Mouse (Mus musculus) heart, embryonic 14.5 days (tissue): ENCODE results near the gene Strip2. TPM values are rescaled to one million over a fixed set of nuclear protein-coding genes. Genes with fewer than 3 reads are reported as not detected.

Experiments
- ATAC-seq: fragments of 200-750 bp; cut with Nextera tagmentation; 2 replicates; pipeline ENCODE4 v1.8.0; 2017; ENCODE audit warnings: low read depth, moderate TSS enrichment; ENCODE audit not compliant: insufficient number of reproducible peaks, insufficient read depth, low FRiP score
- H3K27ac ChIP-seq, 2 experiments: fragments of 200-500 bp in 1 of 2; fragments of 300-500 bp in 1 of 2; sonication (generic) in 1 of 2; replicated peaks in 1 of 2; 2 replicates each; pipeline ENCODE4 v1.5.1; 2012 to 2014; ENCODE audit warnings: low read depth in 2 of 2, low read length in 2 of 2, control low read depth in 1 of 2, mild to moderate bottlenecking in 1 of 2, mixed read lengths in 1 of 2; ENCODE audit not compliant: control insufficient read depth in 1 of 2, insufficient read depth in 1 of 2
- H3K27me3 ChIP-seq: fragments of 300-500 bp; sonication (generic); 2 replicates; pipeline ENCODE4 v1.6.1; 2014; ENCODE audit warnings: mild to moderate bottlenecking, low read length, control low read depth; ENCODE audit not compliant: control insufficient read depth, insufficient read depth
- H3K36me3 ChIP-seq: fragments of 300-500 bp; sonication (generic); 2 replicates; pipeline ENCODE4 v1.6.1; 2014; ENCODE audit warnings: mild to moderate bottlenecking, control low read depth, low read length, mixed read lengths; ENCODE audit not compliant: control insufficient read depth, insufficient read depth
- H3K4me1 ChIP-seq, 2 experiments: fragments of 200-500 bp in 1 of 2; fragments of 300-500 bp in 1 of 2; sonication (generic) in 1 of 2; 2 replicates each; pipeline ENCODE4 v1.6.1; 2012 to 2014; ENCODE audit warnings: low read length in 2 of 2, control low read depth in 1 of 2, mixed read lengths in 1 of 2; ENCODE audit not compliant: control insufficient read depth in 2 of 2, insufficient read depth in 2 of 2
- H3K4me2 ChIP-seq: fragments of 300-500 bp; sonication (generic); 2 replicates; pipeline ENCODE4 v1.6.1; 2014; ENCODE audit warnings: mild to moderate bottlenecking, low read length
- H3K4me3 ChIP-seq, 2 experiments: fragments of 200-500 bp in 1 of 2; fragments of 300-500 bp in 1 of 2; sonication (generic) in 1 of 2; 2 replicates each; pipeline ENCODE4 v1.5.1; 2012 to 2014; ENCODE audit warnings: low read length in 2 of 2, mild to moderate bottlenecking in 2 of 2, control low read depth in 1 of 2, low read depth in 1 of 2, moderate library complexity in 1 of 2; ENCODE audit not compliant: control insufficient read depth in 1 of 2, insufficient read depth in 1 of 2
- H3K9ac ChIP-seq: fragments of 300-500 bp; sonication (generic); 2 replicates; pipeline ENCODE4 v1.6.1; 2014; ENCODE audit warnings: mild to moderate bottlenecking, low read length
- H3K9me3 ChIP-seq: fragments of 300-500 bp; sonication (generic); 2 replicates; pipeline ENCODE4 v1.6.1; 2016; ENCODE audit warnings: low read length, control low read depth; ENCODE audit not compliant: control insufficient read depth
- WGBS: fragments of 180-500 bp; shearing (Covaris S2); extraction: QIAGEN DNeasy Blood & Tissue Kit; methylation state at CpG from one replicate; pipeline ENCODE4 v1.1.7; 2014; 5-methylcytosine and 5-hydroxymethylcytosine counted together
- microRNA-seq: library from miRNA; unstranded; fragments of <30 nt; microRNA quantifications from one replicate; pipeline ENCODE4, GENCODE M21; 2016
- polyA plus RNA-seq: library from polyadenylated mRNA; unstranded; fragments of >200 nt; fragmentation: Nextera tagmentation; extraction: Ambion mirVana; gene quantifications from 2 replicates; pipeline ENCODE4 v1.2.1, GENCODE M21; 2014

Strip2 gene
- polyA plus RNA-seq, 1 experiment from 2014 or later = 67.0 TPM

- Histone ChIP-seq H3K4me1 (no peaks in the 10 kb centered on the region), H3K36me3 (no peaks in the 10 kb centered on the region), H3K4me2 (no peak overlapping the region), H3K9me3 (no peaks in the 10 kb centered on the region), H3K9ac (no peak overlapping the region), H3K4me3 (no peak overlapping the region), H3K27ac (no peak overlapping the region), H3K27me3 (no peaks in the 10 kb centered on the region)
- ATAC-seq = no peak
- WGBS = 88% methylated on average over 1 of the region's 1 CpGs
These were observed 89.0 kb downstream of the Strip2 start for GRCm38 (mm10) chr6:30005851-30006250.

GRCm38 (mm10) chr6:30009204-30009603 lies 92.4 kb downstream of the Strip2 start:
- H3K9ac ChIP-seq = no peak overlapping the region
- no peaks in the 10 kb centered on the region for H3K9me3 ChIP-seq
- H3K27ac ChIP-seq = no peak overlapping the region
- no peak overlapping the region for H3K4me3 ChIP-seq
- H3K4me2 ChIP-seq = no peak overlapping the region
- no peaks in the 10 kb centered on the region for H3K4me1 ChIP-seq
- no peaks in the 10 kb centered on the region for H3K36me3 ChIP-seq
- no peaks in the 10 kb centered on the region for H3K27me3 ChIP-seq
- ATAC-seq = no peak
- 72% methylated on average over 7 of the region's 7 CpGs for WGBS

Small RNA genes lying within 50 kb of the gene (microRNA-seq; reads per million reads assigned to microRNA genes)
- gene Gm23049 = not detected

Other genes with a start within 250 kb of the Strip2 start
- 2.4 and 3.2 TPM in 2 replicates for gene Tspan33, start 222.8 kb upstream of the Strip2 start, polyA plus RNA-seq
- gene Smo, start 181.5 kb upstream of the Strip2 start, polyA plus RNA-seq = 18.8 and 22.1 TPM in 2 replicates
- 10.5 and 11.7 TPM in 2 replicates for gene Ahcyl2, start 149.0 kb upstream of the Strip2 start, polyA plus RNA-seq
- gene Nrf1, start 131.0 kb downstream of the Strip2 start, polyA plus RNA-seq = 30.0 and 34.0 TPM in 2 replicates